Mouse (Mus musculus): ENCODE data around the gene Gm45808.
"Not testable (repeated sequence)": the region's sequence is repeated elsewhere in the genome, so short reads cannot be mapped to it uniquely, and the experiment has no call there.

GRCm38 (mm10) chr7:45516846-45517245 lies 30.2 kb upstream of the Gm45808 start:
- not testable (repeated sequence) for TF ChIP-seq POLR2A (IDR thresholded peaks at IDR 0.05; ENCODE audit: borderline replicate concordance, extremely low read depth, low read depth, low read length); CTCF (IDR thresholded peaks at IDR 0.05; ENCODE audit: insufficient read depth, low read length)
